In genomic region chr1:178489127-178489526, GRCm38 (mm10) we compare ENCODE assay signal across 13 mouse cellular contexts. TPM values are rescaled to one million over a fixed set of nuclear protein-coding genes. Genes with fewer than 3 reads are reported as not detected.
DNase-seq lines count a peak whose midpoint lies in the region; ATAC-seq lines count a peak whose summit lies in the region.
"Had no signal": no experiment of that assay in that cellular context is flagged by ENCODE, and none has a peak within 500 bp of the region (broad histone marks: within the 10 kb centered on the region; RNA-seq: fewer than 3 reads in every experiment).

No protein-coding gene starts in this region.

- no peak overlapping the region for H3K9ac ChIP-seq in forebrain, embryonic 14.5 days (ENCODE audit: low read length)
- H3K9ac ChIP-seq in forebrain, embryonic 15.5 days (replicated peaks), result no peak overlapping the region
- no peak overlapping the region for H3K9ac ChIP-seq in embryonic facial prominence, embryonic 14.5 days (ENCODE audit: low read depth, low read length)
- H3K9ac ChIP-seq: embryonic facial prominence, embryonic 13.5 days; liver, embryonic 13.5 days had no signal

- DNase-seq in forebrain, embryonic 14.5 days (ENCODE audit: low spot score), result peak; percentile 28
- peak; percentile 6 for DNase-seq in lung, postnatal 36 days
- no peak for DNase-seq in lung, postnatal 14 days
- DNase-seq in embryonic facial prominence, embryonic 14.5 days (ENCODE audit: low spot score), result peak; percentile 49
- DNase-seq in splenic B cell, adult 2 months (ENCODE audit: low read depth, low spot score), result peak; percentile 3
- no peak for DNase-seq in adrenal gland, postnatal 14 days
- DNase-seq: heart, adult 18-20 months; heart, postnatal 4 days; liver, embryonic 13.5 days; thymus, adult 18-20 months had no signal

- no peaks in the 10 kb centered on the region for H3K9me3 ChIP-seq in forebrain, embryonic 14.5 days (replicated peaks; ENCODE audit: control insufficient read depth, low read length)
- no peaks in the 10 kb centered on the region for H3K9me3 ChIP-seq in forebrain, embryonic 15.5 days
- H3K9me3 ChIP-seq in embryonic facial prominence, embryonic 14.5 days (ENCODE audit: control insufficient read depth, low read length), result no peaks in the 10 kb centered on the region
- H3K9me3 ChIP-seq: embryonic facial prominence, embryonic 13.5 days; liver, embryonic 13.5 days had no signal

- H3K36me3 ChIP-seq in forebrain, embryonic 14.5 days (ENCODE audit: control insufficient read depth, insufficient read depth, low read length), result no peaks in the 10 kb centered on the region
- H3K36me3 ChIP-seq in forebrain, embryonic 15.5 days, result no peaks in the 10 kb centered on the region
- H3K36me3 ChIP-seq in embryonic facial prominence, embryonic 14.5 days (ENCODE audit: control insufficient read depth, insufficient read depth, low read length), result no peaks in the 10 kb centered on the region
- H3K36me3 ChIP-seq in splenic B cell, adult 2 months (ENCODE audit: control insufficient read depth, insufficient read depth, low read length, poor library complexity, severe bottlenecking), result no peaks in the 10 kb centered on the region
- H3K36me3 ChIP-seq: embryonic facial prominence, embryonic 13.5 days; liver, embryonic 13.5 days had no signal

- H3K4me1 ChIP-seq in forebrain, embryonic 14.5 days (ENCODE audit: control insufficient read depth, insufficient read depth, low read length), result no peaks in the 10 kb centered on the region
- H3K4me1 ChIP-seq in forebrain, embryonic 15.5 days, result no peaks in the 10 kb centered on the region
- H3K4me1 ChIP-seq in embryonic facial prominence, embryonic 14.5 days (ENCODE audit: control insufficient read depth, insufficient read depth, low read length), result no peaks in the 10 kb centered on the region
- H3K4me1 ChIP-seq: liver, embryonic 13.5 days had no signal

- no peaks in the 10 kb centered on the region for H3K27me3 ChIP-seq in forebrain, embryonic 14.5 days (replicated peaks; ENCODE audit: control insufficient read depth, insufficient read depth, low read length)
- H3K27me3 ChIP-seq in forebrain, embryonic 15.5 days, result no peaks in the 10 kb centered on the region
- H3K27me3 ChIP-seq in embryonic facial prominence, embryonic 14.5 days (replicated peaks; ENCODE audit: control insufficient read depth, insufficient read depth, low read length), result no peaks in the 10 kb centered on the region
- no peaks in the 10 kb centered on the region for H3K27me3 ChIP-seq in splenic B cell, adult 2 months (ENCODE audit: control insufficient read depth, insufficient read depth, low read length, poor library complexity, severe bottlenecking)
- H3K27me3 ChIP-seq: embryonic facial prominence, embryonic 13.5 days; liver, embryonic 13.5 days had no signal

- WGBS in forebrain, embryonic 14.5 days, result 42% methylated on average over 3 of the region's 3 CpGs
- WGBS in forebrain, embryonic 15.5 days, result 49% methylated on average over 3 of the region's 3 CpGs
- 17% methylated on average over 3 of the region's 3 CpGs for WGBS in embryonic facial prominence, embryonic 14.5 days

- ATAC-seq in forebrain, embryonic 14.5 days, result 0 out of 2 replicates have a peak, but pooled peaks have one; percentile 42
- no peak for ATAC-seq in forebrain, embryonic 15.5 days (replicated peaks)
- ATAC-seq in embryonic facial prominence, embryonic 14.5 days (ENCODE audit: low read depth), result peak; percentile 55; the same call in 1 of the 2 replicates
- ATAC-seq: CD4-positive, CD25-positive, alpha-beta regulatory T cell, adult 4 months had no signal

- H3K4me3 ChIP-seq in forebrain, embryonic 14.5 days (ENCODE audit: low read depth, low read length), result no peak overlapping the region
- H3K4me3 ChIP-seq in forebrain, embryonic 15.5 days, result no peak overlapping the region
- no peak overlapping the region for H3K4me3 ChIP-seq in embryonic facial prominence, embryonic 14.5 days (ENCODE audit: low read depth, low read length)
- H3K4me3 ChIP-seq: embryonic facial prominence, embryonic 13.5 days; liver, embryonic 13.5 days had no signal

- no peak overlapping the region for H3K4me2 ChIP-seq in forebrain, embryonic 14.5 days (ENCODE audit: low read length)
- H3K4me2 ChIP-seq in forebrain, embryonic 15.5 days (replicated peaks), result no peak overlapping the region
- H3K4me2 ChIP-seq in embryonic facial prominence, embryonic 14.5 days (ENCODE audit: low read depth, low read length), result no peak overlapping the region
- H3K4me2 ChIP-seq: embryonic facial prominence, embryonic 13.5 days; liver, embryonic 13.5 days had no signal

- no peak overlapping the region for H3K27ac ChIP-seq in forebrain, embryonic 14.5 days (ENCODE audit: low read depth, low read length)
- H3K27ac ChIP-seq in forebrain, embryonic 15.5 days (replicated peaks), result no peak overlapping the region
- H3K27ac ChIP-seq in embryonic facial prominence, embryonic 14.5 days (replicated peaks; ENCODE audit: low read depth, low read length), result no peak overlapping the region
- H3K27ac ChIP-seq: embryonic facial prominence, embryonic 13.5 days; liver, embryonic 13.5 days had no signal

RNA-seq across cellular contexts. Expression of gene Kif26b, which starts 39.8 kb away (rescaled TPM):
- 2.7 and 3.8 TPM in 2 replicates for polyA plus RNA-seq in forebrain, embryonic 14.5 days (2014; fragmentation: Nextera tagmentation; extraction: Ambion mirVana)
- polyA plus RNA-seq in forebrain, embryonic 15.5 days (2015; fragmentation: Nextera tagmentation; extraction: Ambion mirVana), result 4.3 and 4.5 TPM in 2 replicates
- 8.1 and 10.4 TPM in 2 replicates for polyA plus RNA-seq in embryonic facial prominence, embryonic 14.5 days (2014; fragmentation: Nextera tagmentation; extraction: Ambion mirVana)
- total RNA-seq in adrenal gland, postnatal 14 days (2021), result 3.0 and 4.7 TPM in 2 replicates

Comparison
In these comparisons a context has a peak if more than half of its experiments do, and no peak if none do; other contexts are left out.
1. DNase-seq: peak in forebrain, embryonic 14.5 days (single experiment), lung, postnatal 36 days (single experiment), embryonic facial prominence, embryonic 14.5 days (single experiment) and splenic B cell, adult 2 months (single experiment); none in lung, postnatal 14 days (single experiment) and adrenal gland, postnatal 14 days (single experiment).